Mouse (Mus musculus) adrenal gland, adult 8-10 months (tissue): Measurements from ENCODE around the gene Ugt1a10. TPM values are rescaled to one million over a fixed set of nuclear protein-coding genes. Genes with fewer than 3 reads are reported as not detected.
"Not testable (repeated sequence)": the region's sequence is repeated elsewhere in the genome, so short reads cannot be mapped to it uniquely, and the experiment has no call there.

Experiments
- DNase-seq: peaks from one replicate; pipeline ENCODE4 v3.0.0; 2022
- total RNA-seq, 4 experiments: library from RNA; stranded (reverse); gene quantifications; 2 replicates each; pipeline ENCODE4 v1.2.4; 2022

The Ugt1a10 gene
- not detected for total RNA-seq

DNA sequence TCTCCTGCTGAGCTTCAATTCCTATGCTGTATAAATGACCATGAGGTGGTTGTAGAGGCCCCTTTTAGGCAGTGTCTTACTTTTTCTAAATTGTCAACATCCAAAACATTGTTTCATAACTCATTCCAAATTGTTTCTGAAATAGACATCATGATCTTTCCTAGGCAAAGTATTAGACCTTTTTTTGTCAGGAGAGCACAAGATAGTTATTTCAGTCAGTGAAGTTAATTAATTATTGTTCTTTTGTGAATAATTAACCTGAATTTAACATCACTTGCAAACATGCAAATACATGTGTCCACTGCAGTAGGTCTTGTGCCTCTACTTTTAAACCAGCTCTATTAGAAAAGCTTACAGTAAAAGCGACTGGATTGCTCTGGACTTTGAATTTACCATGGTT, at the start of gene Ugt1a10:
Gene Ugt1a10 (plus strand): TSS at position 301 of the 400 bp plus-strand sequence.
- no peak for DNase-seq

DNA sequence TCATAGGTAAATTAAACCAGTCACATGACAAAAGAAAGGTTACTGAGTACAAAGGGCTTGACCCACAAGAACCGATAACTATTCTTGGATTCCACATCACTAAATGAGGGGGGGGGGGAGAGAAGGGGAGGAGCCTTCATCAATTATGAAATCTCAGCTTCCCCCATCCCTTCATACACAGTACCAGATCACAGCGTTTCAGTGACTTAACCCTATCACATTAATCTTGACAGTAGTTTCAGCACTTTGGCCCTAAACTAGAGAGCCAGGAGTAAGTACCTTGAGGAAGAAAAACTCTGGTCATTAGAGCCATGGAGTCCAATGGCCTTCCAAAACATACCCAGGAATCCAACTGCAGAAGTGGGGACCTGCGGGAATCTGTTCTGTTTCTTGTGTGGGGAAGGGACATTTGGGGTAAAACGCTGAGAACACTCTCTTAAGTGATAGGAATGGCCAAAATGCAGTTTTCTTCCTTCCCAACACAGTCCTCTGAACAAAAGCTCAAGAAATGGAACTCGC, 47.4 kb upstream of the Ugt1a10 start:
- DNase-seq = no peak

DNA sequence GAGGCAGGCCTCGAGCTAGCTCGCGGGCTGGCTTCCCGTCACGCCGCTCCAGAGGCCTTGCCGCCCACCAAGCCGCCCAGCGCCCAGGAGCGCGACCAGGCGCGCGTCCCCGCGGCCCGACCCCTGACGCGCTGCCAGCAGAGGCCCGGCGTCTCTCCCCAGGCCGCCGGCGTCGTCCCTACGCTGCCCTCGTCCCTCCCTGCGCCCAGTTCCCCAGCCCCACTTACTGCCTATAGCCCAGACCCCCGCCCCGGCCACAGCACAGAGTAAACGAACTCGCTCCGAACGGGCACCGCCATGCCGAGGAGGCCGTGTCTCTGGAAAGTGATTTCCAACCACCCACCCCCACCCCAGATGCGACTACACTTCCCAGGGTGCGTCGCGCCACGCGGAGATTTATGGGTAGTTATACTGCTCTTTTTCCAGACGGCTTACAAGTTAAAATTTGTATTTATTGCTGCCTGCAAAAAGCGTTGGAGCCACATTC, 46.9 kb upstream of the Ugt1a10 start, which contains the start of gene Usp40:
Gene Usp40 (minus strand): TSS at position 341 of the 487 bp plus-strand sequence.
- DNase-seq = peak; percentile 46

DNA sequence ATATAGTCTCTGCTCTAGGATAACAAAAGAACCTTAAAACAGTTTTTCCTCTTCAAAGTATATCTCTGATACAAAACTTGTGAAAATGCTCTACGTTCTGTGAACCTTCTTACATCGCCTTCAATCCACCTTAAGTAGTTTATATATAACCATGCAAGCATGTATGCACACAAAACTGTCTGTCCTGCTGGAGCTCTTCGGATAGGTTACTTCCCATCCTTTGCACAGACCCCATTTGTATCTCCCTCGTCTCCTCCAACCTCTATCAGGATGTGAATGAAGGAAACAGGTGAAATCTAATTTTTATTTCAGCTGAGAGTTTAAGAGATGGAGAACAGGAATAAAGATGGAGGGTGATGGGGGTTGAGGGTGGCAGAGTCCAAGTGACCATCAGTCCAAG, 46.5 kb upstream of the Ugt1a10 start:
- no peak for DNase-seq

DNA sequence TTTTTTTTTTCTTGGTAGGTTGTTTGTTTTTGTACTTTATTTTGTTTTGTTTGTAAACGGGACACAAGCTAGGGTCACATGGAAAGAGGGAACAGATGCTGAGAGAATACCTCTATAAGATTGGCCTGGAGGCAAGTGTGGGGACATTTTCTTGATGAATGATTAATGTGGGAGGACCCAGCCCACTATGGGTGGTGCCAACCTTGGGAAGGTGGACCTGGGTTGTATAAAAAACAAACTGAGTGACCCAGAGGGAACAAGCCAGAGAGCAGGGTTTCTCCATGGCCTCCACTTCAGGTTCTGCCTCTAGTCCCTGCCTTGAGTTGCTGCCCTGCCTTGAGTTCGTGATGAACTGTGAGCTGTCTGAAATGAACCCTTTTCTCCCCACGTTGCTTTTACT, 45.7 kb upstream of the Ugt1a10 start:
- DNase-seq = no peak

DNA sequence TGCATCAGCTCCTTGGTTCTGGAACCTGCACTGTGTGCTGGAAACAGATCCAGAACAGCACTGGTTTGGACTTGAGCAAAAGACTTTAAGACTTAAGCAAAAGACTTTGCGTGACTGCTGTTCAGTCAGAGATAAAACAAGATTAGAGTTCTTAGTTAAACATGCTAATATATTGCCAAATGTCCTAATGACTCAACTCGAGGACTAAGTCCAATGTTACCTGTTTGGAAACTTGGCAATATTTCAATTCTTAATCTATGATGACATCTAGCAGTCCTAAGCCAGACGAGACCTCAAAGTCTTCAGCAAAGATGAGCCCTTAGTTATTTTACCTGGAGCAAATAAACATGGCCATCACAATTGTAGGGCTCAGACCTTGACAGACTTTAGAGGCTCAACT, 41.5 kb upstream of the Ugt1a10 start:
- no peak for DNase-seq

DNA sequence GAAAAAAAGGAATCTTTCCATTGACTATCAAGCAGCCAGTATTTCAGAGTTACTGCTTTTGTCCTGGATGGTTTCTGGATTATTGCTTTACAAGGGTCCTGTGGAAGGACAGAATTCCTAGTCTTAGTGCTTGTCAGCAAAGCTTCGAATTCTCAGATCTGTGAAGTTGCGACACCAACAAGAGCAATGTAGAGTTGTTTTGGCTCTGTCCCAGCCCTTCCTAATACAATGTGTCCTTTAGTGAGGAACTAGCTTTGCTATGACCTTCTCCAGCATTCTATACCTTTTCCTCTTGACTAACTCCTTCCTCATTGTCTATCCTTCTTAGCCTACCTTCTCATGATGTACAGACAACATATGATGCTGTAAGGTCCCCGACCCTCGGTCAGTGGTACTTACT, 41.0 kb upstream of the Ugt1a10 start:
- no peak for DNase-seq

DNA sequence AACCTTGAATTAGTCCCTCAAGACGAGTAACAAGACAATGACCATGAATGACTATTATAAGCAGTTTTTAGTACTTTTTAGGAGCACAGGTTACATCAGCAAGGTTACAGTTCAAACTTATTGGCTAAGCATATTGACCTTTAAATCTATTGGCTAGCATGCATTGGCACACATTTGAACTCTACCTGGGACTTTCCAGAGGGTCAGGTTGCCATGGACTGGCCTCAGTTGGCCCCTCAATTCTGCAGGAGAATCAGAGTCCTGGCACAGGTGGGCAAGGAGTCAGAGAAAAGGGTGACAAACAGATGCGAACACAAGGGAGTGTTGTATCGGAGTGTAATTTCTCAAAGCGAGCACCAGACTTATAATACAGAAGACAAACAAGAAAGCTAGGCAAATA, 40.5 kb upstream of the Ugt1a10 start:
- no peak for DNase-seq

DNA sequence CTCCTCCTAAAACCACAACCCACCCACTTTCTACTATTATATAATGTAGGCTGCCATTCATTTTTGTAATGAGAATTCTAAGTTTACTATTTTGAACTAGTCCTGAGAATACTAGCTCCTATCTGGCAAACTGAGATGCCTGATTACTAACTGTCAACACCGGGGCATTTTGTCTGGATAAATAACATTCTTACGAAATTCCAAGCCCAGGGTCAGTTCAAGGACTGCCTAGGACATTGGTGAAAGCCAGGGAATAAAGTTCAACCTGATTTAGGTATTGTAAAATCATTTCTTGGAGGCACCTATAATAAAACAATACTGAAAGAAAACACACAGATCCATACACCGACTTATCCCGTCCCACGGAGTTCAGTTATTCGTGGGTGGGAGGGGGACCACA, 39.8 kb upstream of the Ugt1a10 start:
- DNase-seq = no peak

DNA sequence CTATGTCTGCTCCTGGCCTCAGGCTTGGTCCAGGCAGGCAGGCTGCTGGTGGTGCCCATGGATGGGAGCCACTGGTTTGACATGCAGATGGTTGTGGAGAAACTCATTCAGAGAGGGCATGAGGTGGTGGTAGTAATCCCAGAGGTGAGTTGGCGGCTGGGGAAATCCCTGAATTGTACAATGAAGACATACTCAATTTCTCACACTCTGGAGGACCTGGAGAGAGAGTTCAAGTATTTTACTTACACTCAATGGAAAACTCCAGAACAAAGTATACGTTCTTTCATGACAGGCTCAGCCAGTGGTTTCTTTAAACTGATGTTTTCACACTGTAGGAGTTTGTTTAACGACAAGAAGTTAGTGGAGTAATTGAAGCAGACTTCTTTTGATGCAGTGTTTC, 29.9 kb upstream of the Ugt1a10 start:
- DNase-seq = not testable (repeated sequence)

DNA sequence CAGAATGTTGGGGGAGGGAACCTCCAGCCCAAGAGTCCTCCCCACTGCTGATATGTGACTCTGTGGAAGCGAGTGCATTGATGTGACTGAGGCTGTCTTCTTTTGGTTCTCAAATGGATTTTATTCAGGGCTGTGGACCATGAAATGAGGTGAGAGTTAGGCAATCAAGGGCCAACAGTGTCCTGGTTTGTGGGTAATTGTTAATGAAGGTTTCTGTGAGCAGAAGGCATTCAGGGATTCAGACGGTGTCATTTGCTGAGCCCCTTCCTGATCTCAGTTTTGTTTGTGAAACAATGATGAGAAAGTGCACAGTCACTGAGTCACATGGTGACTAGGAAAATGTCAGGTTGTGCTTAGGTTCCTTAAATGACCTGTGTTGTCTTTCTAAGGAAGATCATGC, 12.1 kb upstream of the Ugt1a10 start:
- DNase-seq = not testable (repeated sequence)

DNA sequence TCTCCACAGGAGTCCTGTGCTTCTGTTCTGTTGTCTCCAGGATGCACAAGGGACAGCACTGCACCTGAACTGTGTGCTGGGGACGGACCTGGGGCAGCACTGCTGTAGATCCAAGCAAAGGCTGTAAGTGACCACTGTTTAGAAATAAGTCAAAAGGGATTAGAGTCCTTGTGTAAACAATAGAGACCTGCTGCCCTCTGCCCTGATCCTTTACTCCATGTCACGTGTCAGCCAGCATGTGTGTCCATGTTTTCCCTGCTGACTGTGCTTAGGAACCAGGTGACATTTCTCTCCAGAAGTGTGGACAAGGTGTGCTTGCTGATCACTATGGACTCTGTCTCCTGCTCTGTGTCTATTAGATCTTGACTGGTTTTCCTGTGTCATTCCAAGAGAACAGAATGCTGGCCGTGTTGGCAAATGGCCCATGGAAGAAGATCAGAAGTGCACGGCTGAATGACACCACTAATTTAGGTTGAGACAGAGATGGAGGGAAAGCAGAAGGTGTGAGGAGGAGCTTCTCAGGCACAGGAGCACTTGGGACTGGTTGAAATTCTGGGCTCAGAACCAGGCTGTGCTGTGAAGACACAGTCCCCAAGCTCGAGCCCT, 10.3 kb upstream of the Ugt1a10 start:
- not testable (repeated sequence) for DNase-seq

DNA sequence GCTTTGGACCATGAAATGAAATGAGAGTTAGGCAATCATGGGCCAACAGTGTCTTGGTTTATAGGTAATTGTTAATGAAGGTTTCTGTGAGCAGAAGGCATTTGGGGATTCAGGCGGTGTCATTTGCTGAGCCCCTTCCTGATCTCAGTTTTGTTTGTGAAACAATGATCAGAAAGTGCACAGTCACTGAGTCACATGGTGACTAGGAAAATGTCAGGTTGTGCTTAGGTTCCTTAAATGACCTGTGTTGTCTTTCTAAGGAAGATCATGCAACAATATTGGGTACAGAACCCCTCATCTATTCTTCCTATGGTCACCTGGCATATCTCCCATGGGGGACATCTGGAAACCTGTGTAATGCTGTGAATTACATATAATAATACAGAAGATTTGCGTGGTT, 7.8 kb upstream of the Ugt1a10 start:
- DNase-seq = not testable (repeated sequence)

DNA sequence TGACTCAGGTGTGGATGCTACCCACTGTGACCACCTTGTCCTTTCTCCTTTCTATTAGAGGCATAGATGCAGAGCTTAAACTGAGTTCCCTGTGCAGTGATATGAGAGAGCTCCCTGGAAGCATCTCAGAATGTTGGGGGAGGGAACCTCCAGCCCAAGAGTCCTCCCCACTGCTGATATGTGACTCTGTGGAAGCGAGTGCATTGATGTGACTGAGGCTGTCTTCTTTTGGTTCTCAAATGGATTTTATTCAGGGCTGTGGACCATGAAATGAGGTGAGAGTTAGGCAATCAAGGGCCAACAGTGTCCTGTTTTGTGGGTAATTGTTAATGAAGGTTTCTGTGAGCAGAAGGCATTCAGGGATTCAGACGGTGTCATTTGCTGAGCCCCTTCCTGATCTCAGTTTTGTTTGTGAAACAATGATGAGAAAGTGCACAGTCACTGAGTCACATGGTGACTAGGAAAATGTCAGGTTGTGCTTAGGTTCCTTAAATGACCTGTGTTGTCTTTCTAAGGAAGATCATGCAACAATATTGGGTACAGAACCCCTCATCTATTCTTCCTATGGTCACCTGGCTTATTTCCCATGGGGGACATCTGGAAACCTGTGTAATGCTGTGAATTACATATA, 11.4 kb downstream of the Ugt1a10 start:
- not testable (repeated sequence) for DNase-seq

DNA sequence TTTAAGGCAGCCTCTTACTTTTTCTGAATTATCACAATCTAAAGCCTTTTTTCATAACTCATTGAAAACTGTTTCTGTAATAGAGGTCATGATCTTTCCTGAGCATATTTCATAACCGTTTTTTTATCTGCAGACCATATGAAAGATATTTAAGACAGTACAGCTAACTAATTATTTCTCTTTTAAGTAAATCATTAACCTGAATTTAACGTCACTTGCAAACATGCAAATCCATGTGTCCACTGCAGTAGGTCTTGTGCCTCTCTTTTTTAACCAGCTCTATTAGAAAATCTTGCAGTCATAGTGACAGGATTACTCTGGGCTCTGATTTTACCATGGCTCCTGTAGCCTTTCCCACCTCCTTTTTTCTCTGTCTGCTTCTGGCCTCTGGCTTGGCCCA, 15.3 kb downstream of the Ugt1a10 start, which contains the start of gene Ugt1a9:
Gene Ugt1a9 (plus strand): TSS at position 306 of the 400 bp plus-strand sequence.
- DNase-seq = no peak

DNA sequence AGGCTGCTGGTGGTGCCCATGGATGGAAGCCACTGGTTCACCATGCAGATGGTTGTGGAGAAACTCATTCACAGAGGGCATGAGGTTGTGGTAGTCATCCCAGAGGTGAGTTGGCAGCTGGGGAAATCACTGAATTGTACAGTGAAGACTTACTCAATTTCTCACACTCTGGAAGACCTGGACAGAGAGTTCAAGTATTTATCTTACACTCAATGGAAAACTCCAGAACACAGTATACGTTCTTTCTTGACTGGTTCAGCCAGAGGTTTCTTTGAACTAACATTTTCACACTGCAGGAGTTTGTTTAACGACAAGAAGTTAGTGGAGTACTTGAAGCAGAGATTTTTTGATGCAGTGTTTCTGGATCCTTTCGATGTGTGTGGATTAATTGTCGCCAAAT, 15.7 kb downstream of the Ugt1a10 start:
- DNase-seq = no peak

DNA sequence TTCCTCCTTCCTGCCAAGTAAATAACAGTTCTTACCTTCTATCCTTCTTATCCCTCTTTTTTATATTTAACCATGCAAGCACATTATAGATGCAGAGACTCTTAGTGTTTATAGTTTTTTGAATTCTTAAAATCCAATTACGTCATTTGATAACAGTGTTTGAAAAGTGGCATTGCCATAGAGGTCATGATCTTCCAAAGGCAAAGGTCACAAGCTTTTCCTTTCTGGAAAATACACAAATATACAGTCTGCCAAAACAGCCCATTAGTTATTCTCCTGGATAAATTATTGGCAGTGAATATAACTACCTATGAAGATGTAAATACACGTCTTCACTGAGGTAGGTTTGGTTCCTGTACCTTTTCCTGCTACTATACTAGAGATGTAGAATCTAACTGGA, 19.3 kb downstream of the Ugt1a10 start:
- DNase-seq = no peak

DNA sequence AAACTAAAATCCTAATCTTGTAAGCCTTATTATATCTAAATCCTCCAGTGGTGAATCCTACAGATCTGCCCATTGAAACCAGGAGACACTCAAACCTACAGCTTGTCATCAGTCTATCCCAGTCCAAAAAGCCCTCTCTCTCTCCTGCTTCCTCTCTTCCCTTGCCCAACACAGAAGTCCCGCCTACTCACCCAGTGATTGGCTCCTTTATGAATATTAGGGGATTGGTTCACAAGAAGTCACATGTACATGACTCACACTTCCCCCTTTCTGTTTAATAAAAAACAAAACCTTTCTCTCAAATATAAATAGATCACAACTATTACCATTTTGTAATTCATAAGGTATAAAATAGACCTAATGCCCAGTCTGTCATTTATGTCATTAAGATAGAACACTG, 21.9 kb downstream of the Ugt1a10 start:
- no peak for DNase-seq

DNA sequence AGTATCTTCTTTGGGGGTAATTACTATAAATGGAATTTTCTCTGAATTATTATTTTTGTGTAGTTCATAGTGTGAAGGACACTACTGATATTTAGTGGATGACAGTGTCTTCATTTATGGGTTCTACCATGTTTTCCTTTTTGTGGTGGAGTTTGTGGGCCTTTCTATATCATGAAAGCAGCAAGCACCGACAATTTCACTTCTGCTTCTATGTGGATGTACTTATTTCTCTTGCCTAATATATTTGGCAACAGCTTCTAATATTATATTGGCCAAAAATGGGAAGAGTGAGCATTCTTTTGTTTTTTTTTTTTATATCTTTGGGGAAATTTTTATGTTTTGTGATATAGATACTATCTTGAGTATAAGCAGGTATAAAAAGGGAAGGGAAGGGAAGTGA, 26.5 kb downstream of the Ugt1a10 start:
- no peak for DNase-seq

DNA sequence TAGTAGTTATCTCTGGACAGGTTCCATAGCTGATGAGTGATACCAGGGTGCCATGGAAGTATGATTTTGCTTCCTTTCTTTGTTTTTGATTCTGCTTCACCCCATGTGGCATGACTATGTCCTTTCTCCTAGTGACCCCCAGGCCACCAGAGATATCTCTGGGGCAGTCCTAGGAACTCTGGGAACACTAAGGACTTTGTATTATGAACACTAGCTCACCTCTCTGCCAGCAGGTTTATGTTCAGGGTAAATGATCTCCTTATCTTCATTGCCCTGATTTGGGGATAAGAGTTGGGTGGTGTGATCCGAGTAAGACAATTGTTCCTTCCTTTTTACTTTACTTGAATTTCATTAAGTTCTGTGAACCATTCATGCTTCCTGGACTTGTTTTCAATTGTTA, 30.9 kb downstream of the Ugt1a10 start:
- DNase-seq = no peak

DNA sequence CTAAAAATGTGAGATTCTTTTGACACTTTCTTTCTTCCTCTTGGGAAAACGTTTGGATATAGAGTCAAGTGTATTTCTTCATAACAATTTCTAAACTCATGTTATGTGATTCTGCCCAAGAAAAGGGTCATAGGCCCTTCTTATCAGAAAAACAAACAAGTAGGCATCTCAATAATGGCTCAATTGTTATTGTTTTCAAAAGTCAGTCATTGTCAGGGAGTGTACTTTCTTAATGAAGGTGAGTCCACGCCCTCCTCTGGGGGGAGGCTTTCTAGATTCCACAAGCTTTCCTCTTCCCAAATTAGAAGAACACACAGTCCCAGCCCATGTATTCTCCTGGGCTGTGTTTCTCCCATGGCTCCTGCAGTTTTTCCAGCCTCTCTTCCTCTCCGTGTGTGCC, 32.3 kb downstream of the Ugt1a10 start, which contains the start of gene Ugt1a8:
Gene Ugt1a8 (plus strand): TSS at position 301 of the 400 bp plus-strand sequence.
- DNase-seq = no peak

DNA sequence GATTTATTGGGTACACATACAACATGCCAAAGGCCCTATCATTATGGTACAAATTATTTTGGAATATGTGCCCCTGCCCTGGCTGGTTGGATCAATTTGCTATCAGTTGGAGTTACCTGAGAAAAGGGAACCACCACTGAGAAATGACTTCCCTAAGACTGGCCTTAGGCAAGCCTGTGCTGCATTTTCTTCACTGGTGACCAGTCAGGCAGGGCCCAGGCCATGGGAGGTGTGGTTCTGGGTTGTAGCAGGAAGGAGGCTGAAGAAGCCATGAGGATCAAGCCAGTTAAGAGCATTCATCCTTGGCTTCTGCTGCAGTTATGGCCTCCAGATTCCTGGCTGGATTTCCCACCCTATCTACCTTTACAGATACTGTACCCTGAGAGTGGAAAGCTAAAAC, 37.2 kb downstream of the Ugt1a10 start:
- no peak for DNase-seq

DNA sequence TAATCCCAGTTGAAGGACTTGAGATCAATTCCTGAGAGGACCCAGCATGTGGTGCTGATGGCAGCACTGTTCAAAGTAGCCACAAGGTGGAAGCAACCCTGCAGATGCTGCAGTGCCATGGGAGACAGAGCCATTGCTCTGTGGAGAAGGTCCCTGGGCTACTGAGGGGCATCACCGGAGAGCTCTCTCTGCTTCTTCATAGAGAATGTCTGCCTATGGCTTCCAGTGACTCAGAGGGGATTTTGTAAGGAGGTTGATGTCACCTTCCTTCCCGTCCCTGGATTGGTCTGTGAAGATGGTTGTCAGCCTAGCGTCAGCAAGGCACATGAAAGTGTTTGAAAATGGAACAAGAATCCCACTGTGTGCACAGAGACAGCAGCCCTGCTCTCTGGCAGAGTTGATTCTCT, 39.1 kb downstream of the Ugt1a10 start:
- not testable (repeated sequence) for DNase-seq

DNA sequence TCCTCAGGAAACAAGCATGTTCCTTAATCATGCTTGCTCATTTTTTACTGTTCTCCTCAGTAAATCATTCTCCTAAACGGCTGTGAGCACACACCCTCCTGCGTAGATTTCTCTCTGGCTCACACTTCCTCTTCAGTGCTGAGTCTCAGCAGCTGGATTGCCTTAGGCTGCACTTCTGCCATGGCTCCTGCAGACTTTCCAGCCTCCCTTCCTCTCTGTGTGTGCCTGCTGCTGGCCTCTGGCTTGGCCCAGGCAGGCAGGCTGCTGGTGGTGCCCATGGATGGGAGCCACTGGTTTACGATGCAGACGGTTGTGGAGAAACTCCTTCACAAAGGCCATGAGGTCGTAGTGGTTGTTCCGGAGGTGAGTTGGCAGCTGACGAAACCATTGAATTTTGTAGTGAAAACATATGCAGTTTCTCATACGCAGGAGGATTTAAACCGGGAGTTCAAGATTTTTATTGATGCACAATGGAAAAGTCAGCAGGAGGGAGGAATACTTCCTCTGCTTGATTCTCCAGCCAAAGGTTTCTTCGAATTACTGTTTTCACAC, 39.8 kb downstream of the Ugt1a10 start, which contains the start of gene Ugt1a7c:
Gene Ugt1a7c (plus strand): TSS at position 122 of the 552 bp plus-strand sequence.
- DNase-seq = no peak
